Mouse (Mus musculus): Measurements from ENCODE around the gene Hus1.

DNA sequence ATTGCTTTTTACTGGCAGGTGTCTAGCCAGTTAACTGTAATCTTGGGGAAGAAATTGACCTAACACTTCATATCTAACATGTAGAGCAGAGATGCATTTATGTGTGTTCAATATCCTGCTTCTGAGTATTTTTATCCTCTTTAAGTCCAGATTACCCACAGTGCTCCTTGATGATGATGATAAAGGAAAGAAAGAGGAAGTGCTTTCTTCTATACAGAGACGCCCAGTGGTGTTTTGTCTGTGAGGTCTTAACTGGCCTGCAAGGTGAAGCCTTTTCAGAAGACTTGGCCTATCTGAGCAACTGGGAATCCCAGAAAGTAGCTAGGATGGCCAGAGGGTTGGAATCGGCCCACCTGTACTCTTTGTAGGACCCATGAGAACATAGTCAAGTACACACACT, 45.9 kb upstream of the Hus1 start:
- TF ChIP-seq POLR2A (IDR thresholded peaks at IDR 0.05; ENCODE audit: insufficient read depth, low read depth, low read length) (no peak), CTCF (IDR thresholded peaks at IDR 0.05; ENCODE audit: insufficient read depth, low read depth, low read length) (no peak)
